12 mouse cellular contexts compared by ENCODE assay signal in the genomic region with DNA sequence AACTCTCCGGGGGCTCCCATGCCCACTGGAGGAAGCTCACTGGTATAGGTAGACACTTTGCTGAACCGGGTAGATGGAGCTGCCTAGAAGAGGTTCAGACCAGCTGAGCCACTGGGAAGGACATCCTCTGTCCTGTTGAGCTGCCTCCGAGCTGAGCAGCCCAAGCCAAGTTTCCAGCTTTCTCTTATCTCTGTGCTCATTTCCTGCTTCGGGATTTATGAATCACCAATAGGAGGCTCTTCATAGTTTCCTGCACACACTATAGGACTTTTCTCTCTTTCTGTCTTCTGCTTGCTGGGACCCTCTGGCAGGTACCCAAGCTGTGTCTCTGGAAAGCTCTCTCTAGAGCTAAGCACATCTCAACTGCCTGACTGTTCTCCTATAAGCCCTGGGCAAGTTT.
DNase-seq lines count a peak whose midpoint lies in the region; ATAC-seq and TF ChIP-seq lines count a peak whose summit lies in the region.
"Had no signal": no experiment of that assay in that cellular context is flagged by ENCODE, and none has a peak within 500 bp of the region (broad histone marks: within the 10 kb centered on the region; RNA-seq: fewer than 3 reads in every experiment).

No protein-coding gene starts in this region.

- peaks cover 42% of the 10 kb centered on the region for H3K4me1 ChIP-seq in lung, embryonic 15.5 days
- no peaks in the 10 kb centered on the region for H3K4me1 ChIP-seq in lung, adult 2 months (ENCODE audit: control insufficient read depth, insufficient read depth, low read length)
- peaks cover 21% of the 10 kb centered on the region for H3K4me1 ChIP-seq in neural tube, embryonic 15.5 days

- H3K36me3 ChIP-seq in lung, embryonic 15.5 days, result no peaks in the 10 kb centered on the region
- H3K36me3 ChIP-seq in neural tube, embryonic 15.5 days, result no peaks in the 10 kb centered on the region

- H3K9me3 ChIP-seq in lung, embryonic 15.5 days, result no peaks in the 10 kb centered on the region
- no peaks in the 10 kb centered on the region for H3K9me3 ChIP-seq in neural tube, embryonic 15.5 days (replicated peaks)

- 45% methylated on average over 4 of the region's 4 CpGs for WGBS in lung, embryonic 15.5 days
- WGBS in lung, adult 2 months, result 39% methylated on average over 4 of the region's 4 CpGs
- 86% methylated on average over 4 of the region's 4 CpGs for WGBS in neural tube, embryonic 15.5 days

- H3K27ac ChIP-seq in lung, embryonic 15.5 days, result no peak overlapping the region
- no peak overlapping the region for H3K27ac ChIP-seq in neural tube, embryonic 15.5 days (replicated peaks)

- DNase-seq in adrenal gland, adult 2 months, result peak; percentile 29
- DNase-seq in adrenal gland, postnatal 25 days, result no peak
- no peak for DNase-seq in lung, adult 2 months
- DNase-seq in heart, postnatal 25 days (ENCODE audit: low spot score), result peak; percentile 45
- peak; percentile 36 to 48 for DNase-seq in lung, postnatal 4 days
- DNase-seq in yolk sac, embryonic 10.5 days (ENCODE audit: low spot score), result no peak
- DNase-seq: cerebellum, adult 18-20 months; left cerebral cortex, postnatal 4 days; midbrain, embryonic 14.5 days; thymus, postnatal 14 days had no signal

- peak; percentile 58; the same call in 1 of the 2 replicates for ATAC-seq in lung, embryonic 15.5 days (ENCODE audit: borderline replicate concordance, extremely low read depth, low FRiP score, low TSS enrichment)
- ATAC-seq in neural tube, embryonic 15.5 days (ENCODE audit: low FRiP score), result no peak

- no peak overlapping the region for H3K4me3 ChIP-seq in lung, embryonic 15.5 days
- H3K4me3 ChIP-seq in lung, adult 2 months (replicated peaks; ENCODE audit: extremely low read depth, low read depth, low read length), result no peak overlapping the region
- H3K4me3 ChIP-seq in neural tube, embryonic 15.5 days (replicated peaks), result no peak overlapping the region

- TF ChIP-seq CTCF in lung, adult 2 months (IDR thresholded peaks at IDR 0.05; ENCODE audit: insufficient read depth, low read length), result no peak

- no peak overlapping the region for H3K9ac ChIP-seq in lung, embryonic 15.5 days
- H3K9ac ChIP-seq in neural tube, embryonic 15.5 days (replicated peaks), result no peak overlapping the region

- TF ChIP-seq POLR2A in lung, adult 2 months (IDR thresholded peaks at IDR 0.05; ENCODE audit: borderline replicate concordance, extremely low read depth, low read depth, low read length), result no peak

- H3K4me2 ChIP-seq in lung, embryonic 15.5 days, result no peak overlapping the region
- no peak overlapping the region for H3K4me2 ChIP-seq in neural tube, embryonic 15.5 days

- intact Hi-C loops in heart, postnatal 25 days (cut with DNase I), result no loop called here

- H3K27me3 ChIP-seq in lung, embryonic 15.5 days, result no peaks in the 10 kb centered on the region
- H3K27me3 ChIP-seq in neural tube, embryonic 15.5 days (replicated peaks), result peaks cover 13% of the 10 kb centered on the region

Comparison
In these comparisons a context has a peak if more than half of its experiments do, and no peak if none do; other contexts are left out.
1. DNase-seq: peak in adrenal gland, adult 2 months (single experiment), heart, postnatal 25 days (single experiment) and lung, postnatal 4 days (2 of 2); none in adrenal gland, postnatal 25 days (single experiment), lung, adult 2 months (single experiment) and yolk sac, embryonic 10.5 days (single experiment).